Mouse (Mus musculus) MEL (cell line): ENCODE measurements around the gene Gchfr. TPM values are rescaled to one million over a fixed set of nuclear protein-coding genes. Genes with fewer than 3 reads are reported as not detected.

ENCODE experiments used
- DNase-seq: peaks from one replicate; pipeline ENCODE4 v3.0.0; 2011; ENCODE audit warnings: low read depth, low spot score
- H3K27ac ChIP-seq: 2 replicates; pipeline ENCODE4 v1.5.1; 2012; ENCODE audit warnings: low read depth, mild to moderate bottlenecking, control low read depth, low read length, moderate library complexity; ENCODE audit not compliant: control insufficient read depth
- H3K27me3 ChIP-seq, 2 experiments: fragments of 150-350 bp in 1 of 2; sonication (generic) in 1 of 2; 2 replicates each; pipeline ENCODE4 v1.6.1; 2012; ENCODE audit warnings: low read length in 2 of 2, mild to moderate bottlenecking in 2 of 2, improper control_type of control experiment in 1 of 2, moderate library complexity in 1 of 2; ENCODE audit not compliant: insufficient read depth in 2 of 2, control insufficient read depth in 1 of 2
- H3K36me3 ChIP-seq, 2 experiments: 2 replicates each; pipeline ENCODE4 v1.6.1; 2012 to 2014; ENCODE audit warnings: low read length in 2 of 2, improper control_type of control experiment in 1 of 2, inconsistent platforms in 1 of 2, mild to moderate bottlenecking in 1 of 2; ENCODE audit not compliant: insufficient read depth in 2 of 2, control insufficient read depth in 1 of 2
- H3K4me1 ChIP-seq, 2 experiments: fragments of 150-350 bp in 1 of 2; sonication (generic) in 1 of 2; 2 replicates each; pipeline ENCODE4 v1.6.1; 2012; ENCODE audit warnings: low read length in 2 of 2, improper control_type of control experiment in 1 of 2, mild to moderate bottlenecking in 1 of 2; ENCODE audit not compliant: insufficient read depth in 2 of 2, control insufficient read depth in 1 of 2
- H3K4me3 ChIP-seq, 2 experiments: fragments of 150-350 bp in 1 of 2; sonication (generic) in 1 of 2; 2 replicates each; pipeline ENCODE4 v1.5.1; 2012; ENCODE audit warnings: low read depth in 2 of 2, low read length in 2 of 2, mild to moderate bottlenecking in 2 of 2, moderate library complexity in 2 of 2, control low read depth in 1 of 2, improper control_type of control experiment in 1 of 2; ENCODE audit not compliant: control insufficient read depth in 1 of 2, insufficient read depth in 1 of 2
- H3K79me2 ChIP-seq: 2 replicates; pipeline ENCODE4 v1.6.1; 2012; ENCODE audit warnings: mild to moderate bottlenecking, low read length, moderate library complexity; ENCODE audit not compliant: control insufficient read depth, poor library complexity, insufficient read depth
- H3K9ac ChIP-seq: 2 replicates; pipeline ENCODE4 v1.6.1; 2012; ENCODE audit warnings: low read depth, mild to moderate bottlenecking, control low read depth, low read length, moderate library complexity; ENCODE audit not compliant: control insufficient read depth, poor library complexity, severe bottlenecking
- H3K9me3 ChIP-seq: fragments of 150-350 bp; sonication (generic); replicated peaks from 2 replicates; pipeline ENCODE4 v1.6.1; 2012; ENCODE audit warnings: mild to moderate bottlenecking, low read length, improper control_type of control experiment, moderate library complexity; ENCODE audit not compliant: insufficient read depth
- BHLHE40 ChIP-seq: IDR thresholded peaks from 2 replicates; pipeline ENCODE4 v1.6.1; 2012; ENCODE audit warnings: low read depth, mild to moderate bottlenecking, inconsistent platforms, low read length, improper control_type of control experiment, borderline replicate concordance
- ELF1 ChIP-seq: IDR thresholded peaks from 2 replicates; pipeline ENCODE4 v1.6.1; 2014; ENCODE audit warnings: low read depth, mild to moderate bottlenecking, inconsistent platforms, low read length, improper control_type of control experiment, moderate library complexity
- EP300 ChIP-seq, 2 experiments: IDR thresholded peaks; 2 replicates each; pipeline ENCODE4 v1.6.1; 2011; ENCODE audit warnings: improper control_type of control experiment in 2 of 2, low read length in 2 of 2, low read depth in 1 of 2, mild to moderate bottlenecking in 1 of 2
- ETS1 ChIP-seq: IDR thresholded peaks from 2 replicates; pipeline ENCODE4 v1.6.1; 2012; ENCODE audit warnings: low read depth, mild to moderate bottlenecking, inconsistent platforms, low read length, improper control_type of control experiment, moderate library complexity
- MAZ ChIP-seq: IDR thresholded peaks from 2 replicates; pipeline ENCODE4 v1.6.1; 2012; ENCODE audit warnings: low read depth, mild to moderate bottlenecking, inconsistent platforms, low read length, improper control_type of control experiment
- MEF2A ChIP-seq: IDR thresholded peaks from 2 replicates; pipeline ENCODE4 v1.6.1; 2014; ENCODE audit warnings: low read depth, mild to moderate bottlenecking, inconsistent platforms, low read length, improper control_type of control experiment; ENCODE audit not compliant: poor library complexity, insufficient replicate concordance, severe bottlenecking; ENCODE audit errors: extremely low read depth
- MYC ChIP-seq: IDR thresholded peaks from 2 replicates; pipeline ENCODE4 v1.6.1; 2011; ENCODE audit warnings: low read depth, mild to moderate bottlenecking, low read length, improper control_type of control experiment, moderate library complexity
- NELFE ChIP-seq: IDR thresholded peaks from 2 replicates; pipeline ENCODE4 v1.6.1; 2011; ENCODE audit warnings: low read depth, low read length, improper control_type of control experiment
- NRF1 ChIP-seq: IDR thresholded peaks from 2 replicates; pipeline ENCODE4 v1.6.1; 2014; ENCODE audit warnings: low read depth, mild to moderate bottlenecking, inconsistent platforms, low read length, improper control_type of control experiment, moderate library complexity; ENCODE audit not compliant: poor library complexity, insufficient read depth, severe bottlenecking
- RAD21 ChIP-seq: IDR thresholded peaks from 2 replicates; pipeline ENCODE4 v1.6.1; 2011; ENCODE audit warnings: mild to moderate bottlenecking, low read depth, low read length, improper control_type of control experiment
- SMC3 ChIP-seq: IDR thresholded peaks from 2 replicates; pipeline ENCODE4 v1.6.1; 2011; ENCODE audit warnings: low read depth, low read length, improper control_type of control experiment
- UBTF ChIP-seq: IDR thresholded peaks from 2 replicates; pipeline ENCODE4 v1.6.1; 2012; ENCODE audit warnings: low read depth, mild to moderate bottlenecking, inconsistent platforms, low read length, improper control_type of control experiment, moderate library complexity, borderline replicate concordance; ENCODE audit not compliant: insufficient read depth
- USF2 ChIP-seq, 2 experiments: IDR thresholded peaks; 2 replicates each; pipeline ENCODE4 v1.6.1; 2011 to 2012; ENCODE audit warnings: improper control_type of control experiment in 2 of 2, low read length in 2 of 2, borderline replicate concordance in 1 of 2, inconsistent platforms in 1 of 2, low read depth in 1 of 2, mild to moderate bottlenecking in 1 of 2; ENCODE audit not compliant: insufficient read depth in 1 of 2
- ZC3H11A ChIP-seq: IDR thresholded peaks from 2 replicates; pipeline ENCODE4 v1.6.1; 2012; ENCODE audit warnings: low read depth, mild to moderate bottlenecking, inconsistent platforms, low read length, improper control_type of control experiment
- ZNF384 ChIP-seq: IDR thresholded peaks from 2 replicates; pipeline ENCODE4 v1.6.1; 2012; ENCODE audit warnings: low read depth, mild to moderate bottlenecking, inconsistent platforms, low read length, improper control_type of control experiment
- polyA plus RNA-seq, 2 experiments: library from polyadenylated mRNA; stranded (reverse) in 1 of 2; unstranded in 1 of 2; fragments of >175 nt in 1 of 2; fragments of >200 nt in 1 of 2; gene quantifications; 2 replicates each; pipeline versions ENCODE4 v1.2.1 to v1.2.4; 2012; ENCODE audit warnings: low replicate concordance in 2 of 2, low read depth in 1 of 2; ENCODE audit not compliant: insufficient read length in 2 of 2, insufficient read depth in 1 of 2, missing spikeins in 1 of 2
- total RNA-seq: library from RNA; depleted of rRNA; stranded (reverse); fragments of 300-350 nt; gene quantifications from 2 replicates; pipeline ENCODE4 v1.2.3, GENCODE M21; 2012

Gchfr gene
- total and polyA plus RNA-seq, 3 experiments = not detected

- no peak overlapping the region for H3K4me3 ChIP-seq
These were observed 4.0 kb downstream of the Gchfr start for GRCm38 (mm10) chr2:119171574-119171973.

GRCm38 (mm10) chr2:119172446-119172845 lies 4.9 kb downstream of the Gchfr start:
- no peaks in the 10 kb centered on the region for H3K27me3 ChIP-seq

More at GRCm38 (mm10) chr2:119171574-119171973, 4.0 kb downstream of the Gchfr start:
- no peak for TF ChIP-seq ELF1
- no peak for TF ChIP-seq USF2 (IDR thresholded peaks at IDR 0.05; ENCODE audit: borderline replicate concordance in 1 of 2, insufficient read depth in 1 of 2, low read depth in 1 of 2, low read length in 2 of 2)
- no peak for TF ChIP-seq MEF2A
- TF ChIP-seq NRF1 = no peak
- no peak for TF ChIP-seq SMC3
- TF ChIP-seq ZC3H11A = no peak
- TF ChIP-seq RAD21 = no peak
- no peak for TF ChIP-seq BHLHE40
- no peak for TF ChIP-seq UBTF
- no peak overlapping the region for H3K27ac ChIP-seq
- no peaks in the 10 kb centered on the region for H3K9me3 ChIP-seq
- H3K9ac ChIP-seq = no peak overlapping the region
- H3K27me3 ChIP-seq = no peaks in the 10 kb centered on the region
- H3K79me2 ChIP-seq = no peaks in the 10 kb centered on the region
- no peak for DNase-seq
- peaks cover 7 to 35% of the 10 kb centered on the region in 2 experiments; a peak in 3 of 4 replicates for H3K4me1 ChIP-seq
- H3K36me3 ChIP-seq = peaks cover 0 to 14% of the 10 kb centered on the region in 2 experiments; a peak in 2 of 4 replicates

More at GRCm38 (mm10) chr2:119172446-119172845, 4.9 kb downstream of the Gchfr start:
- Histone ChIP-seq H3K4me1 (peaks cover 7 to 35% of the 10 kb centered on the region in 2 experiments; a peak in 3 of 4 replicates), H3K4me3 (peak overlapping the region; percentile 27 to 44), H3K9ac (peak overlapping the region; percentile 47), H3K79me2 (no peaks in the 10 kb centered on the region), H3K27ac (peak overlapping the region; percentile 65), H3K9me3 (no peaks in the 10 kb centered on the region), H3K36me3 (peaks cover 0 to 14% of the 10 kb centered on the region in 2 experiments; a peak in 2 of 4 replicates)
- TF ChIP-seq ELF1 (0 out of 2 replicates have a peak, but pooled peaks have one; percentile 4), ZNF384 (no peak), NELFE (no peak), ETS1 (peak; percentile 66), RAD21 (no peak), EP300 (IDR thresholded peaks at IDR 0.05; ENCODE audit: low read depth in 1 of 2, low read length in 2 of 2) (no peak; a peak in 1 of 4 replicates), NRF1 (peak; percentile 60), MAZ (no peak), MYC (no peak), SMC3 (no peak), ZC3H11A (no peak)
- DNase-seq = peak; percentile 68
